Mouse (Mus musculus) heart, embryonic 11.5 days (tissue): ENCODE results near the gene Ust. TPM values are rescaled to one million over a fixed set of nuclear protein-coding genes. Genes with fewer than 3 reads are reported as not detected.

Experiments used
- ATAC-seq: fragments of 200-750 bp; cut with Nextera tagmentation; replicated peaks from 2 replicates; pipeline ENCODE4 v1.8.0; 2017; ENCODE audit warnings: moderate library complexity; ENCODE audit not compliant: insufficient number of reproducible peaks, low FRiP score, low TSS enrichment
- H3K27ac ChIP-seq: fragments of 300-500 bp; sonication (generic); 2 replicates; pipeline ENCODE4 v1.5.1; 2014; ENCODE audit warnings: mild to moderate bottlenecking, low read depth, low read length
- H3K27me3 ChIP-seq: fragments of 300-500 bp; sonication (generic); 2 replicates; pipeline ENCODE4 v1.6.1; 2014; ENCODE audit warnings: mild to moderate bottlenecking, low read length, mixed read lengths; ENCODE audit not compliant: control insufficient read depth, insufficient read depth
- H3K36me3 ChIP-seq: fragments of 300-500 bp; sonication (generic); 2 replicates; pipeline ENCODE4 v1.6.1; 2014; ENCODE audit warnings: mild to moderate bottlenecking, low read length, moderate library complexity, mixed read lengths; ENCODE audit not compliant: control insufficient read depth, insufficient read depth
- H3K4me1 ChIP-seq: fragments of 300-500 bp; sonication (generic); 2 replicates; pipeline ENCODE4 v1.6.1; 2014; ENCODE audit warnings: low read length; ENCODE audit not compliant: control insufficient read depth, insufficient read depth
- H3K4me2 ChIP-seq: fragments of 300-500 bp; sonication (generic); 2 replicates; pipeline ENCODE4 v1.6.1; 2014; ENCODE audit warnings: mild to moderate bottlenecking, moderate library complexity
- H3K4me3 ChIP-seq: fragments of 300-500 bp; sonication (generic); 2 replicates; pipeline ENCODE4 v1.5.1; 2014; ENCODE audit warnings: low read depth, low read length
- H3K9ac ChIP-seq: fragments of 300-500 bp; sonication (generic); 2 replicates; pipeline ENCODE4 v1.6.1; 2014; ENCODE audit warnings: mild to moderate bottlenecking, low read depth, low read length, moderate library complexity
- H3K9me3 ChIP-seq: fragments of 300-500 bp; sonication (generic); replicated peaks from 2 replicates; pipeline ENCODE4 v1.6.1; 2016; ENCODE audit warnings: low read length; ENCODE audit not compliant: control insufficient read depth
- WGBS: fragments of 180-500 bp; shearing (Covaris S2); extraction: QIAGEN DNeasy Blood & Tissue Kit; methylation state at CpG from one replicate; pipeline ENCODE4 v1.1.7; 2014; ENCODE audit not compliant: insufficient replicate concordance; 5-methylcytosine and 5-hydroxymethylcytosine counted together
- polyA plus RNA-seq: library from polyadenylated mRNA; unstranded; fragments of >200 nt; fragmentation: Nextera tagmentation; extraction: Ambion mirVana; gene quantifications from 2 replicates; pipeline ENCODE4 v1.2.1, GENCODE M21; 2014

Ust gene
- polyA plus RNA-seq, 1 experiment from 2014 or later = 2.5 TPM

- Histone ChIP-seq H3K36me3 (no peaks in the 10 kb centered on the region), H3K27me3 (no peaks in the 10 kb centered on the region)
- 12% methylated on average over 4 of the region's 4 CpGs for WGBS
Measured at GRCm38 (mm10) chr10:8242336-8242735, 276.3 kb downstream of the Ust start.

GRCm38 (mm10) chr10:8240703-8241102 lies 277.9 kb downstream of the Ust start:
- Histone ChIP-seq H3K27ac (no peak overlapping the region), H3K9me3 (no peaks in the 10 kb centered on the region), H3K27me3 (no peaks in the 10 kb centered on the region), H3K4me2 (no peak overlapping the region), H3K4me3 (no peak overlapping the region), H3K9ac (no peak overlapping the region), H3K4me1 (peaks cover 7% of the 10 kb centered on the region; the same call in 1 of the 2 replicates), H3K36me3 (no peaks in the 10 kb centered on the region)
- ATAC-seq = no peak
- 58% methylated on average over 4 of the region's 4 CpGs for WGBS

More at GRCm38 (mm10) chr10:8242336-8242735, 276.3 kb downstream of the Ust start:
- no peak for ATAC-seq
- H3K4me3 ChIP-seq = no peak overlapping the region
- peaks cover 7% of the 10 kb centered on the region; the same call in 1 of the 2 replicates for H3K4me1 ChIP-seq
- no peak overlapping the region for H3K9ac ChIP-seq
- no peak overlapping the region for H3K4me2 ChIP-seq
- H3K9me3 ChIP-seq = no peaks in the 10 kb centered on the region
- H3K27ac ChIP-seq = no peak overlapping the region

DNA sequence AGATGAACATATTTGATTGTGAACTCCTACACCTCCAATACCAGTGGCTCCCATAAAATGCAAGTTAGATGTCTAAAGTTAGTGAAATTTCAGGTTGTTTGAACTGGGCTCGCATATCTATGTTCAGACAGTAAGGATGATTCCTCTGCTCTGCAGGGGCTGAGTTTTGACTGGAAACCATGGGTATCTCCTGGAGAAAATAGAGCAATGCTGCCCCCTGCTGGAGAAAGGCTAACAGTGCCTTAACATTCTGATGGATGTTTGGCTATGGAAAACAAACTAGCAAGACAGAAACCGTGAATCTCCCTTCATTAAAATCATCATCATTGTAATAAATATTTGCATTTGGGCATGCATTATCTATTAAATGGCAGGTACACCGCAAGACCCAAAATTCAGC lies 278.4 kb downstream of the Ust start:
- Histone ChIP-seq H3K36me3 (no peaks in the 10 kb centered on the region), H3K9ac (no peak overlapping the region), H3K4me2 (no peak overlapping the region), H3K4me1 (peaks cover 7% of the 10 kb centered on the region; the same call in 1 of the 2 replicates), H3K4me3 (no peak overlapping the region), H3K27ac (no peak overlapping the region), H3K27me3 (no peaks in the 10 kb centered on the region), H3K9me3 (no peaks in the 10 kb centered on the region)
- WGBS = 7% methylated on average over 3 of the region's 3 CpGs
- no peak for ATAC-seq

DNA sequence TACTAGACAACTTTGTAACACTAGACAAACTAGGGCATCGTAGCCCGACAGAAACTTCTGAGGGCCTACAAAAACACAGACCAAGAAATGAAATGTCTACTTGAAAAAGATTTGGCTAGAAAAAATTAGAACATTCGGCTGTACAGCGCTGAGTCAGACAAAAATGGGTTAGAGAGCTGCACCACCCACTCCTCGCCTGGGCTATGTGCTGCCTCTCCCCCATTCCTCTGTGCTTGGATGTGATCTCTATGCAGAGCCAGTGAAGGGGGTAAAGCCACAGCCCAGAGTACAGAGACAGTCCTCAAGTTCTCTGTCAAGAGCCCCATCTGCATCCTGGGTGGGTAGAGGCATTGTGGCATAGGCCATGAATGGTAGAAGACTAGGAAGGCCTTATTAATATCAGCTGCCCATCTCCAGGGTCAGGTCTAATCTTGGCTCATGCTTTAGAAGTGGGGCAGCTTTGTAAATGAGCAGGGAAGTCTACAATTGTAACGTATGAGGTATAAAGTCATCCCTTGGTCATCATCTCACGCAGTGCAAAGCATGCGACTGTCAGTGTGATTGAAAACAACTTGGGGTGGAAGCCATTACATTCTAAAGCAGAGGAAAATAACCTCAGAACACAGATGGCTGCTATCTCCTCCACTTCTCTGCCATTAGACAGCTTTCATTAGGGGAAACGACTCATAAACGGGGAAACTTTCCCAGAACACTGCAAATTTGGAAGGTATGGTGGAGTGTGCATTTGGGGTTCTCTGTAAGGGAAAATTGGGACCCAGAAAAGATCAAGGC lies 281.6 kb downstream of the Ust start:
- no peak overlapping the region for H3K27ac ChIP-seq
- no peak overlapping the region for H3K4me2 ChIP-seq
- H3K9me3 ChIP-seq = no peaks in the 10 kb centered on the region
- H3K4me3 ChIP-seq = no peak overlapping the region
- no peak overlapping the region for H3K9ac ChIP-seq
- 84% methylated on average over 10 of the region's 10 CpGs for WGBS
- H3K4me1 ChIP-seq = peaks cover 7% of the 10 kb centered on the region; the same call in 1 of the 2 replicates
- ATAC-seq = no peak
- no peaks in the 10 kb centered on the region; the same call in 1 of the 2 replicates for H3K36me3 ChIP-seq
- no peaks in the 10 kb centered on the region for H3K27me3 ChIP-seq

GRCm38 (mm10) chr10:8233148-8233901 lies 285.3 kb downstream of the Ust start:
- no peaks in the 10 kb centered on the region for H3K9me3 ChIP-seq
- H3K27ac ChIP-seq = no peak overlapping the region
- H3K4me2 ChIP-seq = no peak overlapping the region
- 77% methylated on average over 8 of the region's 8 CpGs for WGBS
- peaks cover 3% of the 10 kb centered on the region; the same call in 1 of the 2 replicates for H3K4me1 ChIP-seq
- H3K27me3 ChIP-seq = no peaks in the 10 kb centered on the region
- no peaks in the 10 kb centered on the region; the same call in 1 of the 2 replicates for H3K36me3 ChIP-seq
- H3K9ac ChIP-seq = no peak overlapping the region
- H3K4me3 ChIP-seq = no peak overlapping the region
- no peak for ATAC-seq

DNA sequence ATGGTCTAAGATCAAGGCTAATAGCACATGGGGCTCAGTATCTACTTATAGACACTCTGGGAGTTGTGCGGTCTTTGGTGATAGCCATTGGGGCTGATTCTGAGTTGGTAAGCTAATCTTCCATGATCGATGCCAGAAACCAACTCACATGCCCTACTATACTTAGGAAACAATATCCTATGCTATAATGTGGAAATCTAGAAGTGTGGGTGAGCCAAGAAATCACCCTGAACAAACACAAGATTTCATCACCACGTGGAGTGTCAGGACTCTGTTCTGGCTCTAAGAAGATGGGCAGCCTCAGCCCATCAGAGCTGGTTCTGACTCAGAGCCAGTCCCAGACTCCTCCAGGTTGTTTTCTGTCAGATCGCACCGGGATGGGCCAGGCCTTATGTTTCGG lies 286.1 kb downstream of the Ust start:
- no peaks in the 10 kb centered on the region; the same call in 1 of the 2 replicates for H3K36me3 ChIP-seq
- 86% methylated on average over 6 of the region's 6 CpGs for WGBS
- no peaks in the 10 kb centered on the region for H3K27me3 ChIP-seq
- H3K4me2 ChIP-seq = no peak overlapping the region
- no peak overlapping the region for H3K27ac ChIP-seq
- no peaks in the 10 kb centered on the region for H3K4me1 ChIP-seq
- H3K4me3 ChIP-seq = no peak overlapping the region
- H3K9ac ChIP-seq = no peak overlapping the region
- no peak for ATAC-seq
- no peaks in the 10 kb centered on the region for H3K9me3 ChIP-seq

GRCm38 (mm10) chr10:8228375-8228743 lies 290.3 kb downstream of the Ust start:
- no peaks in the 10 kb centered on the region for H3K36me3 ChIP-seq
- no peaks in the 10 kb centered on the region for H3K4me1 ChIP-seq
- H3K27me3 ChIP-seq = no peaks in the 10 kb centered on the region
- H3K9ac ChIP-seq = no peak overlapping the region
- H3K9me3 ChIP-seq = no peaks in the 10 kb centered on the region
- H3K4me3 ChIP-seq = no peak overlapping the region
- no peak overlapping the region for H3K4me2 ChIP-seq
- no peak overlapping the region for H3K27ac ChIP-seq
- no peak for ATAC-seq
- 64% methylated on average over 3 of the region's 3 CpGs for WGBS

DNA sequence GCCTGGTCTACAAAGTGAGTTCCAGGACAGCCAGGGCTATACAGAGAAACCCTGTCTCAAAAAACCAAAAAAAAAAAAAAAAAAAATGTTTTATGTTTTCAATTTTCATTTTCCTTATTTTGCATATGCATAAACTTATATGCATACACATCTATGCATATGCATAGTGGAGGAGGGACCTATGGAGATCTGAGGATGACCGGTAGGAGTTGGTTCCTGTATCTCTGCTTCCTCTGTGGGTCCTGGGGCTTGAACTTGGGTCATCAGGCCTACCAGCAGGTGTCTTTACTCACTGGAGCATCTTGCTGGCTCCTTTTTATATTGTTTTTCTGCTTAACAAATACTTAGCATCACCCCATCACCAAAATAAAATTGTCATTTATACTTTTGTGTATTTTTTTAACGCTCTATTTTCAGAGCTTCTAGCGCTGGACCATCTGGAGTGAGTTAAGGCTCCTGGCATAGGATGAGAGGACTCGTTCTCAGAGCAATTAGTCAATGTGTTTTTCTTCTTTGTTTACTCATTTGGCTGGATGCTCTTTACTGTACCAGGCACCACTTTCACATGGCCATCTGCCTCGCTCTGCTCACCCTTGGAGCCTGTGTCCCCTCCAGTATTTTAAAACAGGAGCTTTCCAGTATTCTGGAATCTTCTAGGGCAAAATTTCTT lies 290.8 kb downstream of the Ust start:
- no peak for ATAC-seq
- H3K36me3 ChIP-seq = no peaks in the 10 kb centered on the region
- WGBS = 67% methylated on average over 5 of the region's 5 CpGs

More for the DNA sequence above, 290.8 kb downstream of the Ust start:
- H3K27me3 ChIP-seq = no peaks in the 10 kb centered on the region
- H3K4me2 ChIP-seq = no peak overlapping the region
- no peak overlapping the region for H3K27ac ChIP-seq
- H3K4me3 ChIP-seq = no peak overlapping the region
- H3K4me1 ChIP-seq = no peaks in the 10 kb centered on the region
- H3K9ac ChIP-seq = no peak overlapping the region
- H3K9me3 ChIP-seq = no peaks in the 10 kb centered on the region
